Mouse (Mus musculus) small intestine, adult 2 months (tissue): ENCODE measurements around the gene Selp.

Source experiments
- CTCF ChIP-seq: fragments of 200-500 bp; IDR thresholded peaks from 2 replicates; pipeline ENCODE4 v1.5.1; 2012; ENCODE audit warnings: low read depth, mild to moderate bottlenecking, control low read depth, inconsistent platforms, low read length, moderate library complexity, mixed read lengths; ENCODE audit not compliant: insufficient replicate concordance, insufficient read length; ENCODE audit errors: extremely low read depth
- POLR2A ChIP-seq: fragments of 200-500 bp; IDR thresholded peaks from 2 replicates; pipeline ENCODE4 v1.6.1; 2012; ENCODE audit warnings: low read depth, mild to moderate bottlenecking, control low read depth, inconsistent platforms, low read length, moderate library complexity

DNA sequence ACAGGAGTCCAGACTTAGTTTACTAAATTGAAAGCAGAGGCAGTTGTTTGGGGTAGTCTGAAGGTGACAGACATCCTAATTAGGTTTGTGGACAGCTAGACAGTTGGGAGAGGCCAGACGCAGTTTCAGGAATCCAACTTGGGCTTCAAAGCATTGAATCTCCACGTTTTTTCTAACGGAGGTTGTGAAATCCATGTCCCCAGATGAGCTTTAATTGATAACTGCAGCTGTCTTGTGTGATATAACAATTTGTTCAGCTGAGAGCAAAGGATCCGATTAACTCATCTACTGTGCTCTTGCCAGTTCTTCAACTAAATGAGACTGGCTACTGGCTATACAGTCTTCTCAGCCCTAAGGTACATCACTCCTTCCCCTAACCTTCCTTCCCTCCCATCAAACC lies 43.5 kb downstream of the Selp start:
- TF ChIP-seq CTCF: no peak
- TF ChIP-seq POLR2A: no peak
